Mouse (Mus musculus): ENCODE results near the gene Tbx6.

DNA sequence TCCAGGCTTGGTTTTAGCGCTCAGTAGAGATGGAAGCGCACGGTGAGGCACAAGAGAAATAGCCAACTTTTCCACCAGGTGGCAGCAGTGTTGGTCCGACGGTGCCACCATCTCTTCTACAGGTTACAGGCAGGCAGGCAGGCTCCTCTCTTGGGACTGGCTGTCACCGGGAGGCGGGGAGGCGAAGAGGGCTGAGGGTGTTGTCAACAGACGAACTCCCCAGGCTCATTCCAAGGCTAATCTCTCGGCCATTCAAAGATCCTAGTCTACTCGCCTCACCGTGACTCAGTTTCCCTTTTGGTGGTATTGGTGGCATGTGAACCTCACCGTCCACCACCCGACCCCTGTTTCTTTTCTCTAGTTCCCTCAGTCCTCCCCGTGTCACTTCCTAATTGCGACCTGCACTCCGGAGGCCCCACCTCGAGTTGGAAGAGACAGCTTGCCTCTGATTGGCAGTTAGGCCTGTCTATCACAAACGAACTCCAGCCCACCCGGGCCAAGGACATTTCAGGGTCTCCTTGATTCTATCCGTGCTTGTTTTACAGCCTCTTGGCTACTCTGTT is 50.8 kb downstream of the Tbx6 start:
- TF ChIP-seq CTCF (IDR thresholded peaks at IDR 0.05; ENCODE audit: control insufficient read depth, insufficient read depth, insufficient read length) (peak; percentile 75), MYOD1 (IDR thresholded peaks at IDR 0.05; ENCODE audit: control insufficient read depth, insufficient read length, low read depth) (no peak), USF1 (IDR thresholded peaks at IDR 0.05; ENCODE audit: low read depth) (no peak)
